Mouse (Mus musculus) brain, embryonic 14.5 days (tissue): ENCODE data around the gene Gm44973.
"Not testable (repeated sequence)": the region's sequence is repeated elsewhere in the genome, so short reads cannot be mapped to it uniquely, and the experiment has no call there.

Source experiments
- CTCF ChIP-seq: fragments of 200-500 bp; IDR thresholded peaks from 2 replicates; pipeline ENCODE4 v1.5.1; 2012; ENCODE audit warnings: inconsistent platforms, mild to moderate bottlenecking, moderate library complexity, borderline replicate concordance; ENCODE audit not compliant: insufficient read depth, insufficient read length; ENCODE audit errors: extremely low read depth
- POLR2A ChIP-seq: fragments of 200-500 bp; IDR thresholded peaks from 2 replicates; pipeline ENCODE4 v1.6.1; 2012; ENCODE audit warnings: mild to moderate bottlenecking, inconsistent platforms, borderline replicate concordance; ENCODE audit not compliant: poor library complexity, insufficient read depth, insufficient read length, severe bottlenecking; ENCODE audit errors: extremely low read depth

- not testable (repeated sequence) for TF ChIP-seq CTCF, POLR2A
Measured at GRCm38 (mm10) chr7:5019576-5019975, 4.3 kb downstream of the Gm44973 start.
